Mouse (Mus musculus): ENCODE measurements at regions not wholly inside any gene's neighbourhood (a gene's known extent, or its start where the extent isn't known, plus 50 kb on each side); places are given as distances from the start of the nearest gene placed in this dataset.
"Not testable (repeated sequence)": the region's sequence is repeated elsewhere in the genome, so short reads cannot be mapped to it uniquely, and the experiment has no call there.

DNA sequence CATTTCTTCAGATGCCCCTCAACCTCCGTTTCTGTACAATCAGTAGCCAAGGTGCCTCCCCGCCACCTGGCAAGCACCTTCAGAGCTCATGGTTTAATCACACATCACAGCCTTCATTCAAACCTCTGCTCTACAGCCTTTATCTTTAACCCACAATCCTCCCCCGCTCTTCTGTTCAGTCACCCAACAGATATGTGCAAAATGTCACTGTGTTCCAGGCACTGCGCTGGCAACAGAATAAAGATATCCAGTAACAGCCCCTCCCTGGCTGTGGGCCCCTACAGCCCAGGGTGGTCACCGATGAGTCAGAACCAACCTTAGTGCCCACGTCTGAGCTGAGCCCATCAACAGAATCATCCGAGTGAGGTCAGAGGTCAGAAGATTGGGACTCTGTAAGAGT, 54.3 kb upstream of the Ddr1 start:
- no peak for DNase-seq (ENCODE audit: extremely low spot score in 1 of 2, low spot score in 2 of 2)
- intact Hi-C loops (cut with DNase I) = no loop called here
- no peak overlapping the region for H3K4me3 ChIP-seq
- H3K27ac ChIP-seq = no peak overlapping the region
- no peak for TF ChIP-seq CTCF (IDR thresholded peaks at IDR 0.05)

DNA sequence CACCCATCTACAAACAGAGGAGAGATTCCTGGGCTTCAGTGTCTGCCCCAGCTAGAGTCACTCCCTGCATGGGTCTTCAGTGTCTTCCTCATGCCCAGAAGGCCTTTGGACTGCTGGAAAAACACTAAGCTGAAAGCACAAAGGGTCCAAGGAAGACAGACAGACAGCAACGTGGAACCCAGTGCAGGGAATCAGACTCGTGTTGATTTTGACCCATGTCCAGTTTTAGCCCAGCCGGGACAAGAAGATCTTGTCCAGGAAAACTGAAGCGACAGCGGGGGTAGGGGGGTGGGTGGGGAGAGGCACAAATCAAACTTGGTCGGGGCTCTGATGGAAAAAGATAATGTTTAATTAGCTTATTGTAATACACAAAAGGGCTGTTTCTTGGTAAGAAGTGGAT, 55.3 kb upstream of the Ddr1 start:
- Histone ChIP-seq H3K27ac (no peak overlapping the region), H3K4me3 (no peak overlapping the region)
- no peak for DNase-seq (ENCODE audit: extremely low spot score in 1 of 2, low spot score in 2 of 2)
- intact Hi-C loops (cut with DNase I) = no loop called here
- no peak for TF ChIP-seq CTCF (IDR thresholded peaks at IDR 0.05)

DNA sequence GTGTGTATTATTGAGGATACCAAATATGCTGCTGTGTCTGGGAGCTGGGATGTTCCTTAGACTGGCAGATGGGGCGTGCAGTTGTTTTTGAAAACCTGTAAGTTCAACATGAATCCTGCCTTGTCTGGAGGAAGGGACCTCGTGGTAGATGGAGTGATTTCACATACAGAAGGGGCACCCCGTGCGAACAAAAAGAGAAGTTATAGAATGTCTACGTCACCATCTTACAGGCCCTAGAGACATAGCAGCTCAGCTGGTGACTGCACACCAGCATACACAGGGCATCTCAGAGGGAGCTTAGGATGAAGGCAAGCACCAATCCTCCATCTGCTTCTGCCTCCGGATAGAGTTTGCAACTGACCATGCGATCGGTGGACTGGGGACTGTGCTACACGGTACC, 58.2 kb upstream of the Ddr1 start:
- no peak for DNase-seq (ENCODE audit: extremely low spot score in 1 of 2, low spot score in 2 of 2)
- intact Hi-C loops (cut with DNase I) = no loop called here
- Histone ChIP-seq H3K4me3 (no peak overlapping the region), H3K27ac (no peak overlapping the region)
- TF ChIP-seq CTCF (IDR thresholded peaks at IDR 0.05) = no peak

DNA sequence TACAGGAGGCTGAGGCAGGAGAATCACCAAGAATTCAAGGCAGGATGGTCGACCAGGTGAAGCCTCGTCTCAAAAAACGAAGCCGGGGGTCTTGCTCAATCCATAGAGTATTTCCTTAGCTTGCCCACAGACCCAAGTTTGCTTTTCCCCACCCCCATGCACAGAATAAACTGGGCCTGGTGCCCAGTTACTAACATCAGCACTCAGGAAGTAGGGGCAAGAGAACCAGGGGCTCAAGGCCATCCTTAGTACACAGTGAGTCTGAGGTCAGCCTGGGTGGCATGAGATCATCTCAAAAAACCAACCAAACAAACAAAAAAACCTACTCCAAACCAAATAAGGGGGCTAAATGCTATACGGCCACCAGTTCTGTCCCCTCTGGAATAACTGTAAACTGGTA, 58.4 kb upstream of the Ier3 start:
- intact Hi-C loops (cut with DNase I) = no loop called here
- no peak for TF ChIP-seq CTCF (IDR thresholded peaks at IDR 0.05)
- no peak for DNase-seq (ENCODE audit: extremely low spot score in 1 of 2, low spot score in 2 of 2)
- Histone ChIP-seq H3K27ac (no peak overlapping the region), H3K4me3 (no peak overlapping the region)

DNA sequence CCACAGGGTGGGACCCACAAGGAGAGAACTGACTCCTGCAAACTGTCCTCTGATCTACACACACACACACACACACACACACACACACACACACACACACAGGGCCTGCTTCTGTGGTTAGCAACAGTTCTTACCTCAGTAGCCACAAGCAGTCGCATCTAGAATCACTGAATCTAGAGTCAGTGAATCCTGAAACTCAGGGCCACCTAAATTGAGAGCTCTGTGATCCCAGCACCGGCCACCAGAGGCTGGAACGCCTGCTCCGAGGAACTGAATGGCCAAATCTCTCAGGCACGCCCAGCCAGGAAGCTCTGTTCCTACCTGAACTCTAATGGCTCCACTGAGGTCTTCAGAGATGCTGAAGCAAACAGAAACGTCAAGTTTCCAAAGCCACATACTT, 57.6 kb upstream of the Ier3 start:
- Histone ChIP-seq H3K4me3 (no peak overlapping the region), H3K27ac (no peak overlapping the region)
- peak; percentile 26; the same call in 1 of the 2 replicates for TF ChIP-seq CTCF (IDR thresholded peaks at IDR 0.05)
- DNase-seq (ENCODE audit: extremely low spot score in 1 of 2, low spot score in 2 of 2) = no peak
- intact Hi-C loops (cut with DNase I) = no loop called here

DNA sequence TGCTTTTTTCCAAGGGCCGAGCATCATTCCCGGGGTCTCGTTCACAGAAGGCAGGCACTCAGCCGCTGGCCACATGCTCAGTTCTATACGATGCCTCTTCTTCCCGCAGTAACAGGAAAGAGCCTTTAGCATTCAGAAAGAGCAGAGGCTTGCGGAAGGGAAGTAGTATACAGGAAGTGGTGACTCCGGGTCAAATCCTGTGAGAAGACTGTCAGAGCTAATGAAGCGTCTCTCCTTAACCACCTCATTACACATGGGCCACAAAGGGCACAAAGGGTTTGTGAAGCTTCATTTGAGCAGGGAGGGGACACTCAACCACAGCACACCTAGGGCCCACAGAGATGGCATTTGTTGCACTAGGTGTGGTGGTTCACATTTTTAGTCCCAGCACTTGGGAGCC, 55.1 kb upstream of the Ier3 start:
- intact Hi-C loops (cut with DNase I) = no loop called here
- TF ChIP-seq CTCF (IDR thresholded peaks at IDR 0.05) = no peak
- Histone ChIP-seq H3K4me3 (no peak overlapping the region), H3K27ac (no peak overlapping the region)
- DNase-seq (ENCODE audit: extremely low spot score in 1 of 2, low spot score in 2 of 2) = no peak

DNA sequence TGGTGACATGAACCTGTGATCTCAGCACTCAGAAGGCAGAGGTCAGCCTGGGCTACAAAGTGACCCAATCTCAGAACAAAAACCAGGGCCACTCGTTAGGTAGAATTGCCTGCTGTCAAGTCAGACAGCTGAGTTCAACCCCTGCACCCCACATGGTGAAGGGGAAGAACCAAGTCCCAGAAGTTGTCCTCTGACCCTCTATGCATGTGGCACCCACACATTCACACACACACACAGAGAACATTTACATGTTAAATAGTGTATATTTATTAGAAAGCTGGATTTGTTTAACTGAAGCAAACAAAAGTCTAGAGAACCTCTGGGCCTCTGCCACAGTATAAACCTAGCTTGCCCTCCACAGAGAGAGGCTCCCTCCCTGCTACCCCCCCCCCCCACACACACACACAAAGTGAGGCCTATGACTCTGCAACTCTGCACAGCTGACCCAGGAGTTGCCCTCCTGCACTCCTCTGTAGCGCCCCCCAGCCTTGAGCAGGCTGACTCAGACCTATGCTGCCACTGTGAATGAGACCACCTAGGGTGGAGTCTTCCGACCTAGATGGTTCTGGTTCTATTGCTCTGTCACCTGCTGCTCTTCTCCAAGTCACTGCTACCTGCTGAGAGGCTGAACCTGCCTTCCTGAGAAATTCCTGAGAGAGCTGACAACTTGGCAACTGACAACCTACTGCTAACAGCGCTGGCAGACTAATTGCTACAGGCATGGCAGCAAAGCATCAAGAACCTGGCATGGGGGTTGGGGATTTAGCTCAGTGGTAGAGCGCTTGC, 52.1 kb upstream of the Ier3 start:
- intact Hi-C loops (cut with DNase I) = no loop called here

DNA sequence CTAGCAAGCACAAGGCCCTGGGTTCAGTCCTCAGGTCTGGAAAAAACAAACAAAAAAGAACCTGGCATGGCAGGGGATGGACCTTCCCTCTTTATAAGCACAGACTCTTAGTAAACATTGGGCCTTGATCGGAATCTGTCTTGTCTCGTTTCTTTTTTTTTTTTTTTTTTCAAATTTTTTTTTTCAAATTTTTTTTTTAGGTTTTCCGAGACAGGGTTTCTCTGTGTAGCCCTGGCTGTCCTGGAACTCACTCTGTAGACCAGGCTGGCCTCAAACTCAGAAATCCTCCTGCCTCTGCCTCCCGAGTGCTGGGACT, 51.6 kb upstream of the Ier3 start:
- H3K4me3 ChIP-seq; intact Hi-C loops (cut with DNase I); H3K27ac ChIP-seq; DNase-seq (ENCODE audit: extremely low spot score in 1 of 2, low spot score in 2 of 2): not testable (repeated sequence)

More for the DNA sequence above, 52.1 kb upstream of the Ier3 start:
- no peak overlapping the region for H3K4me3 ChIP-seq
- no peak overlapping the region for H3K27ac ChIP-seq
- no peak for TF ChIP-seq CTCF (IDR thresholded peaks at IDR 0.05)
- DNase-seq (ENCODE audit: extremely low spot score in 1 of 2, low spot score in 2 of 2) = no peak

DNA sequence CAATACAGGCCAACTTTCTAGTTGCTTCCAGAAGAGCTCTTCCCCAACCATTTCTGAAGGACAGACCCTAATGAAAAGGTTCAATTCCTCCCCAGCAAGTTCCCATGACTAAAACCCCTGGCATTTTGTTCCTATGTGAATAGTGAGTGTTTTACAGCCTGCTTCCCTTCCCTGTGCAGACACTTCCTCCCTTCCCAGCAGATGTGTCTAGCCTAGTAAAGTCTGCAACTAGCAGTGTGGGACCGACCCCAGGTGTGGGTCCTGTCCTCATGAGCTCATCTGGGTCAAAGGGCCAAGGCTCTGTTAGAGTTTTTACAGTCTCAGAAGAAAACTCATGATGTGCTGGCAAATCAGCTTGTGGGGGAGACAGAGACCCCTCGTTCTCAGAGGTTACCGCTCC, 50.9 kb upstream of the Ier3 start:
- intact Hi-C loops (cut with DNase I) = no loop called here
- DNase-seq (ENCODE audit: extremely low spot score in 1 of 2, low spot score in 2 of 2) = no peak
- no peak overlapping the region for H3K27ac ChIP-seq
- TF ChIP-seq CTCF (IDR thresholded peaks at IDR 0.05) = no peak
- no peak overlapping the region for H3K4me3 ChIP-seq

DNA sequence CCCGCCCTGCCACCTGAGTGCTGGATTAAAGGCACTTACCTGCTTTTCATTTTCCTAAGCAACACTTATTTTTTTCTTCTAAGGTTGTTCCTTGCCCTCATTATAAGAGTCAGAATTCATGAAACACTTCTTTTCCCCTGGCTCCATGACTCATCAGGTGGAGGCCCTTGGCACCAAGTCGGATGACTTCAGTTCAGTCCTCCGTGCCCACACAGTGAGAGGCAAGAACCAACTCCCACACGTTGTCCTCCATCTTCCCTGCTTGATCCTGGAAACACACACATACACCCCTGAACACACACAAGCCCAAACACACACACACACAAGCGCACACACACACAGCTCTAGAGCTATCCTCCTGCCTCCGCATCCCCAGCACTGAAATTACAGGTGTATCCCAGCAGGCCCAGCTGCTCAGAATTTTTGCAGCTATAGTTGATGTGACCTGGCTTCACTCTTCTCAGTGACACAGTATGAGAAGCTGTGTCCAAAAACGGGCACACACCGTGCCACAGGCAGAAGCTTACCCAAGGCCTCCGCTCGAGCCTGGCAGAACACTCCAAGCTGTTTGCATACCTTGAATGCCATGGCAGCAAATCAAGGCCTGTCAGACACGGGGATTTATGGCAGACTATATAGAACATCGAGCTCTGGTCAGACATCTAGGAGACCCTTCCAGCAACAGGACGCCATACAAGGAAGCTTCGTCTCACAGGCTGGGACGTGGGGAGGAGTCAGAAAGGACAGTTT, 49.7 kb upstream of the Ier3 start:
- TF ChIP-seq CTCF (IDR thresholded peaks at IDR 0.05) = no peak
- no peak overlapping the region for H3K4me3 ChIP-seq
- DNase-seq (ENCODE audit: extremely low spot score in 1 of 2, low spot score in 2 of 2) = peak in 1 of 2 experiments; percentile 31
- H3K27ac ChIP-seq = no peak overlapping the region
- intact Hi-C loops (cut with DNase I) = no loop called here
